Mouse (Mus musculus) ES-E14 (cell line): Measurements from ENCODE around the gene Rnf186.

ENCODE experiments used
- HCFC1 ChIP-seq: IDR thresholded peaks from 2 replicates; pipeline ENCODE4 v1.6.1; 2012; ENCODE audit warnings: low read length, inconsistent platforms, borderline replicate concordance; ENCODE audit not compliant: insufficient read depth
- ZC3H11A ChIP-seq: IDR thresholded peaks from 2 replicates; pipeline ENCODE4 v1.6.1; 2012; ENCODE audit warnings: low read depth, mild to moderate bottlenecking, inconsistent platforms, low read length, borderline replicate concordance

DNA sequence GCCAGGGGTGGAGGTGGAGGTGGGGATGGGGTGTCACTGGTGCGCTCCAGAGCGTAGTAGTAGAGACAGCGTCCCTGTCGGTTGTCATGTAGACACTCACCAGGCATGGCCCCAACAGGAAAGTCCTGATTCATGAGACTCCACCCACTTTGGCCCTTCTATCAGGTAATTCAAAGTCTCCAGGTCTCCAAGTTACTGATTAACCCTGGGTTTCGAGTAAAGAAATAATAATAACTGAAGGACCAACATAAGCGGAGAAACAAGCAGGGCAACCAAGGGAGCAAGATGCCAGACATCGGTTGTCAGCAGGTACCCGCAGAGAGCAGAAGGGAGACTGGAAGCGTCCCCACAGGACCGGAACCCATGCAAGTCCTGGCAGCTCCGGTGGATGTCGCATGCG, at the start of gene Rnf186:
- TF ChIP-seq ZC3H11A: no peak
- TF ChIP-seq HCFC1: no peak
